Mouse (Mus musculus): ENCODE results near the gene Serpinb3c. TPM values are rescaled to one million over a fixed set of nuclear protein-coding genes. Genes with fewer than 3 reads are reported as not detected.
"Not testable (repeated sequence)": the region's sequence is repeated elsewhere in the genome, so short reads cannot be mapped to it uniquely, and the experiment has no call there.

Serpinb3c gene
- not detected for total RNA-seq (2021)

DNA sequence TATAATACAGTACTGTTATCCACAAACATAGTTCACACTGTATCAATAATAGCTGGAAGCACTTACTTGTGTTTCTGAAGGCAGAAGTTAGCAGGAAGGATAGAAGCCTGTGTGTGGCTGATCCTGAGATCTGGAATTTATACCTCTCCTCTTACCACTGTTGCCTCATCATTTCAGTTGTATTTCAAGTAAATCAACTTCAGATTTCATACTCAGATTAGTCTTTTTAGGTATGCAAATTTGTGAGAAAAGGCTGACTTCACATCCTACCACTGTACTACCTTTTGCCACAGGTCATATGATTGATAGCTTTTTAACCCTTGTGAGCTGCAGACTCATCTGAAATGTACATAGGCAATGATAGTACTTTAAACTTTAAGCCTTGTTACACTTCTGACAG lies at the start of gene Serpinb3c, which contains the start of gene Serpinb3b:
Gene Serpinb3c (minus strand): TSS at position 111 of the 400 bp plus-strand sequence.
Gene Serpinb3b (minus strand): TSS at position 101 of the 400 bp plus-strand sequence.
- intact Hi-C loops (cut with DNase I); DNase-seq (ENCODE audit: low spot score in 2 of 2): not testable (repeated sequence)

DNA sequence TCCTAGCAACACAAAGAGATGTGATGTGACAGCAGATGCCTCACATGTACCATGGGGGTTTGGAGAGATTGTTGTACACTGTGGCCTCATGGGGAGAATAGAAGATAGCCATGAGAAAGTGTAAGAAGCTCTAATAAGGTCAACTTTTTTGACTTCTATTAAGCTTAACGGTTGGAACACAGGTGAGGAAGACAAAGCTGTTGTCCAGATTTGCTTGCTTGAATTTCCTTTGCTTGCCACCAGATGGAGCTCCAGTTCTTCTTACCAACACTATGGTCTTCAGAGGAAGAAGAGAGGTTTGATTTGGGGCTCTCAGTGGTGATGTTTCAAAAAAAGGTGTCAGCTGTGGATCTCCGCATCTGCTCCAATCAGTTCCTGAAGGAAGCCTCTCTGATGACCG lies 35.0 kb downstream of the Serpinb3c start:
- intact Hi-C loops (cut with DNase I), result loop anchor here (2.0 to 10.0 kb wide), 3 partner anchors 238 to 352 kb away; partner anchors contain the start of gene Serpinb8

More for the DNA sequence above, 35.0 kb downstream of the Serpinb3c start:
- DNase-seq (ENCODE audit: low spot score in 2 of 2), result peak; percentile 11 to 31

Other genes starting within 250 kb of the Serpinb3c start
- not detected for gene Serpinb3a, start 226.1 kb downstream of the Serpinb3c start, total RNA-seq (2021)
- gene Serpinb3d, start 194.9 kb downstream of the Serpinb3c start, total RNA-seq (2021), result not detected
- not detected for gene Serpinb3b, start within 50 bp of the Serpinb3c start, total RNA-seq (2021)
- gene Serpinb11, start 82.8 kb upstream of the Serpinb3c start, total RNA-seq (2021), result not detected
- not detected for gene Serpinb7, start 121.3 kb upstream of the Serpinb3c start, total RNA-seq (2021)
- gene Serpinb2, start 233.1 kb upstream of the Serpinb3c start, total RNA-seq (2021), result under 1 TPM in 1 of 2 experiments, not detected in 1; 0.30 TPM